Mouse (Mus musculus): ENCODE measurements at regions not wholly inside any gene's neighbourhood (a gene's known extent, or its start where the extent isn't known, plus 50 kb on each side); places are given as distances from the start of the nearest gene placed in this dataset.

GRCm38 (mm10) chr4:9080821-9081493, 842.1 kb upstream of the Car8 start:
- TF ChIP-seq GATA4 (IDR thresholded peaks at IDR 0.05; ENCODE audit: insufficient replicate concordance, low read length), result no peak

- no peak for TF ChIP-seq GATA4 (IDR thresholded peaks at IDR 0.05; ENCODE audit: insufficient replicate concordance, low read length)
These were observed 841.0 kb upstream of the Car8 start for GRCm38 (mm10) chr4:9079828-9080245.

DNA sequence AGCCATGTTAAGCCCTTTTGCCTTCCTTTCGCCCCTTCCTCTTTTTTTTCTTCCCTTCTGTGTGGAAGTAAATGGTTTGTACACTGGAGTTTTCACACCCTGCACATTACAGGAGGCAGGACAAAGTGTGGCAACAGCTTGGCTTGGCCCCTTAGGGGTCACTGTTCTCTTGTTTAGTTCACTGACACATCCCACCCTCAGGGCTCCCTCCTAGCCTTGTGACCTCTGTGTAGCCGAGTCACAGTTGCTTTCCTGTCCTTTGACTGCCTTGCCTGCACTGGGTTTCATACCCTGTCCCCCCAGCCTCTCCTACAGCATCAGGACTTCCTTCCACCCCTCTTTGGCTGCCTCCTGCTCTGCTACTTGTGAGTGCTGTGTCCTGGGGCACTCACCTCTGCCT, 835.6 kb upstream of the Car8 start:
- no peak for TF ChIP-seq GATA4 (IDR thresholded peaks at IDR 0.05; ENCODE audit: insufficient replicate concordance, low read length)

DNA sequence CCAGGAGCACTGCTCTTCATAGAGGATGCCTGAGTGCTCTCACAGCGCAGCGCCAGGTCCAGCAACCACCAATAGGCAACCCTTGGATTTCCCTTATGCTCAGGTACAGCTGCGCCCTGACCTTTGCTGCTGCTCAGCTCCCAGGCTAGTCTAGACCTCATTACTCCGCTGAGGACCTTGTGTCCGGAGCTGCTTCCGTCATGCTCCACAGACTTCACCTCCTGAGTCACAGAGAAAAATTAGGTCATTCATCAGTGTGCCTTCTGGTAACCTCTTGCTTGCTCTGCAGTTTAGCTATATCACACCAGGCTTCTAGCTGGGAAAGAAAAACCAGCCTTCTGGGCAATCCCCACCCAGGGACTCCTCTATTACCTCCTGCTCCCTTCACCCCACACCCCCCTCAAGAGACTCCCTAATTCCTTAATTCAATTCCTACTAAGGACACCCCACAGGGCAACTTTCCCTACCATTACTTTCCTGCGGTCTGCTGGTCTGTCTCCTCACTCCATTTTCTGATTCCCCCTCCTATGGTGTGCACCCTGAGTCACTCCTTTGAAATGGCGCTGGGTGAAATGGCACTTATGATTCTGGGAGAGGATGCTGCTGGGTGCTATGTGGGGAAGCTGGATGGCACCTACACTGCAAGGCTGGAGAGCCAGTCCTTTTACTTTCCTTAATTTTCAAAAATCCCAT, 835.0 kb upstream of the Car8 start:
- no peak for TF ChIP-seq GATA4 (IDR thresholded peaks at IDR 0.05; ENCODE audit: insufficient replicate concordance, low read length)

DNA sequence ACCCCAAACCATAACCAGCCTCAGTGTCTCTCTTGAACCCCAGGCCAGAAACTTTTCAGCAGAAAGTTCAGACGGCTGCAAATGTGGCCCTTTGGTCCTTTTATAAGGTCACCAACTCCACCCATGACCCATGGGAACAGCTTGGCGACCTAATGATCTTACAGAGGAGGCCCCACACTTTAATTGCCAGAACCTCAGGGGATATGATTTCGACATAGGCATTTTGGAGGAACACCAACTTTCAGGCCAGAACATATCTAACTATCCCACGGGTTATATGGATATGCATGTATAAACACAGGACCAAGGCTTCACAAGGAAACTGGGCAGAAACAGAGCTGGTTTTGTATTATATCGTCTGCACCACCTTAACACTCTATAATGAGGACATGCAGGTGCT, 833.5 kb upstream of the Car8 start:
- TF ChIP-seq GATA4 (IDR thresholded peaks at IDR 0.05; ENCODE audit: insufficient replicate concordance, low read length), result no peak

GRCm38 (mm10) chr4:9067874-9068273, 829.0 kb upstream of the Car8 start:
- TF ChIP-seq GATA4 (IDR thresholded peaks at IDR 0.05; ENCODE audit: insufficient replicate concordance, low read length), result no peak

GRCm38 (mm10) chr4:9065981-9066815, 827.4 kb upstream of the Car8 start:
- no peak for TF ChIP-seq GATA4 (IDR thresholded peaks at IDR 0.05; ENCODE audit: insufficient replicate concordance, low read length)

- no peak for TF ChIP-seq GATA4 (IDR thresholded peaks at IDR 0.05; ENCODE audit: insufficient replicate concordance, low read length)
These were observed 823.1 kb upstream of the Car8 start for GRCm38 (mm10) chr4:9061941-9062340.

DNA sequence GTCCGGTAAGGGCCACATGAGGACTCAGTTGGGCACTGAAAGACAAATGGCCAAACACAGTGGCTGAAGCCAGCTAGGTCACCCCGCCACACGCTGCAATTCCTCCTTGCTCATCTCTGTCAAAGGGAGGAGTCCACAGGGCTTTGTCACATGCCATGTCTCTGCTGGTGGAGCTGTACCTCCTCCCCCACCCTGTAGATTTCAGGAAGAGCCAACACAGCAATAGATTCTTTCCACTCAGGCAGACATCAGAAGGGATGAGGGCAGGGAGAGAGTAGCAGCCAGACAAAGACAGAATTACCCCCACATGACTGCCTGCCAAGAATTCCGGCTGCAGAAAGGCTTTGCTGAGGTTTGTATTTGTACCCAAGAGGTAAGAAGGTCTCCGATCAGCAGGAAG, 821.4 kb upstream of the Car8 start:
- TF ChIP-seq GATA4 (IDR thresholded peaks at IDR 0.05; ENCODE audit: insufficient replicate concordance, low read length), result no peak

GRCm38 (mm10) chr4:9057676-9058075, 818.8 kb upstream of the Car8 start:
- no peak for TF ChIP-seq GATA4 (IDR thresholded peaks at IDR 0.05; ENCODE audit: insufficient replicate concordance, low read length)

DNA sequence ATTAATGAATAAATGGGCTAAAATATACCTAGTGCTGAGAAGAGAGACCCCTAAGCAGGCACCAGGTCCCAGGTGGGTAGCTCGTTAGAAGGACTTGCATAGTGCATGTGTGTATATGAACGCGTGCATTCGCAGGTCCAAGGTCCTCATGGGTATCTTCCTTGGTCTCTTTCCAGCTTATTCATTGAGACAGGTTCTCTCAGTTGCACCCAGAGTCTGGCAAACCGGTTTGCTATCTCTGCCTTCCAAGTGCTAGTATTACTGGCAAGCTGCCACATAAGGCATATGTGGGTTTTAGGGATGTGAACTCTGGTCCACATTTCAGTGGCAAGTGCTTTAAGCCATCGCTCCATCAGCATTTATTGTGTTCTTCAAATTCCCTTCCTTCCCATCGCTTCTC, 818.3 kb upstream of the Car8 start:
- no peak for TF ChIP-seq GATA4 (IDR thresholded peaks at IDR 0.05; ENCODE audit: insufficient replicate concordance, low read length)

- no peak for TF ChIP-seq GATA4 (IDR thresholded peaks at IDR 0.05; ENCODE audit: insufficient replicate concordance, low read length)
These were observed 817.0 kb upstream of the Car8 start for GRCm38 (mm10) chr4:9055876-9056275.

- TF ChIP-seq GATA4 (IDR thresholded peaks at IDR 0.05; ENCODE audit: insufficient replicate concordance, low read length), result no peak
These were observed 816.5 kb upstream of the Car8 start for GRCm38 (mm10) chr4:9055266-9055820.

DNA sequence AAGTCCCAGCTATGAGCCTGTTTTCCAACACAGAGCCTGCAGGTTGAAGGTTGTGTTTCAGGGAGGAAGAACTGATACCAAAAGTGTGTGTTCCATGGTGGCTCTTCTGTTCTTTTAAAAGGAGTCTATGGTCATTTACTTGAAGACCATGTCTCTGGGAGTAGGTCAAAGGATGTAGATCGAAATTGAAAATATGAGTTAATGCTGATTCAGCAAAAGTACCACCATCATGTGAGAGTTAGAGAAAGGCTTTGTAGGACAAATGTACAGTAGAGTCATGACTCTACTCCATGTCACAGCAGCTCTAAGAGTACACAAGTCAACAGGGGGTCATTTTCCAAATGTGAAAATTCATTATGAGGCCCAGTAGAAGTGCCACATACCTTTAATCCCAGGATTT, 810.0 kb upstream of the Car8 start:
- TF ChIP-seq GATA4 (IDR thresholded peaks at IDR 0.05; ENCODE audit: insufficient replicate concordance, low read length), result no peak

DNA sequence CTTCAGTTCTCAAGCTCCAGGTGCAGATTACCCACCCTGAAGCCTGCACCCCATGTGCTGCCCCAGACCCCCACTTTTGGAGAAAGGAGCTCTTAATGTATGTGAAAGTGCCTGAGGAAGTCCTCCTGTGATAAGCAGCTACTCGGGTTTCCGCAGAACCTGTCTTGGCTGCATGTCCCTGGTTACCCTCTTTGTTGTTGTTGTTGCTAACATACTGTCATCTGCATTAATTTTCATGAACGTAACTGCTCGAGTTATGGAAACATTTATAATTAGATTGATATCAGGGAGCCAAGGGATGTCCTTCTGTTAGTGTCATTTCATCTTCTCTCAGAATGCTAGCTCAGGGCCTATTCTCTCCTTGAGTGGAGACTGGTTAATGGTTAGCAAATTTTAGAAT, 808.3 kb upstream of the Car8 start:
- no peak for TF ChIP-seq GATA4 (IDR thresholded peaks at IDR 0.05; ENCODE audit: insufficient replicate concordance, low read length)

DNA sequence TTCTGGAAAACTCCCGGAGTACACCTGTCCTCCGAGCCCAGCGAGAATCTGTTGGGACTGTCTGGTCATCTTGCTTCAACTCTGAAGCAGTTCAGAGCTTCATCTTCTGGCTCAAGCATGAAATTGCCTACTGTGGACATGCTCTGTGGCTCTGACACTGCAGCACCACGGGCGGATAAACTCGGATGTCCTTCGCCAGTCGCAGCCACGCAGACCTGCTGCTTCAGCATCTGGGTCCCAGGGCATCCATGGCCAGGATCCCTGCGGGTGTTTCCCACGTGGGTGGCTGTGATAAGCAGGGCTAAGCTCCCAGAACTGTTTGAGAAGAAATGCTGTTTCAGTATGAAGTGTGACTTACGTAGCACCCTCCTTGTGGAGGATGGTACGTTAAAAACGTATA, 807.6 kb upstream of the Car8 start:
- no peak for TF ChIP-seq GATA4 (IDR thresholded peaks at IDR 0.05; ENCODE audit: insufficient replicate concordance, low read length)
